Mouse (Mus musculus): ENCODE results near the gene Gm12216.

Gm12216 gene

GRCm38 (mm10) chr11:53763496-53764140, 95.4 kb downstream of the Gm12216 start:
- in situ Hi-C loops (cut with MboI; ENCODE audit: low pct_unique_long_range_greater_than_20kb in 1 of 2, low sequenced_read_pairs in 2 of 2, unreplicated experiment in 1 of 2): no loop called here

DNA sequence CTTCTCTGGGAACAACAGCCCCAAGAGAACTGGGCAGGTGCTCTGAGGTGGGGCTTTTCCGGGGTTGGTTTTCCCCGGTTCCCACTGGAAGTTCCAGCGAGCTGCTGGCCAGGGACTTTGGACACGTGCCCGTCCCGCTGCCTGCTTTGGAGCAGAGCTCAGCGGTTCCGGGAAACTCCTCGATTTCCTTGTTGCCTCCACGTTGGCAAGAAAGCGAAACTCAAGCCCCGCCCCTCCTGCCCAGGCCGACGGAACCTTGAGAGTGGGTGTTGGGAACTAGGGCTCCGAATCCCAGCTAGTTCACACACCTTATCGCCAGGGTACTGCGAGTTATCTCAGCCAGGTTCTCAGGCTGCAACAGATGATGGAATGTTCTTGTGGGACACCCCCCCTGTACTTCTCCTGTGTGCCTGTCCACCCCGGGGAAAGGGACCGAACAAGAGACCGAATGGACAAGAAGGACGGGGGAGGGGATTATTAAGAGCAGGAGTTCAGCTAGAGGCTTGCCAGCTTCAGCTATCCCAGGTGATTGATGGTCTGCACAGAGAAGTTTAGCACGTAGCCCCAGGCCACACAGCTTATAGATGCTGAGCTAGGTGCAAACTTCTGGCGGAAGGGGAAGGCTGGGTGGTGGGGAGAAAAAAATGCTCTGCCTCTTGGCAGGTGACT, 96.1 kb downstream of the Gm12216 start:
- in situ Hi-C loops (cut with MboI; ENCODE audit: low pct_unique_long_range_greater_than_20kb in 1 of 2, low sequenced_read_pairs in 2 of 2, unreplicated experiment in 1 of 2): no loop called here

DNA sequence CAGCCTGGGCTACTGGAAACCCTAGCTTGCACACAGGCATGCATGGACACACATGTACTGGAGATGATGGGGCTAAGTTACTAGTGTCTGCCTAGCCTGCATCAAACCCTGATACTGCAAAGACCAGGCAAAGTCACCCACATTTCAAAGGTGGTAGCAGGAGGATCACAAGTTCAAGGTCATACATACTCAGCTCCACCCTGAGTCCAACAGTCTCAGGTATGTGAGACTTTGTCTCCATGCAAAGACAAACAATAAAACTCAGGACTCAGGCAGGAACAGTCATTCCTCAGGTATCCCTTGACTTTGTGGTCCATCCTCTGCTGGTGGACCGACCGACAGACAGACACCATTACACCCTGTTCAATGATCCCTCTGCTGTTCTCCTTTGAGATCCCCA, 96.6 kb downstream of the Gm12216 start:
- in situ Hi-C loops (cut with MboI; ENCODE audit: low pct_unique_long_range_greater_than_20kb in 1 of 2, low sequenced_read_pairs in 2 of 2, unreplicated experiment in 1 of 2): no loop called here

GRCm38 (mm10) chr11:53761822-53762221, 97.2 kb downstream of the Gm12216 start:
- in situ Hi-C loops (cut with MboI; ENCODE audit: low pct_unique_long_range_greater_than_20kb in 1 of 2, low sequenced_read_pairs in 2 of 2, unreplicated experiment in 1 of 2): no loop called here

GRCm38 (mm10) chr11:53761284-53761683, 97.8 kb downstream of the Gm12216 start:
- in situ Hi-C loops (cut with MboI; ENCODE audit: low pct_unique_long_range_greater_than_20kb in 1 of 2, low sequenced_read_pairs in 2 of 2, unreplicated experiment in 1 of 2): no loop called here

DNA sequence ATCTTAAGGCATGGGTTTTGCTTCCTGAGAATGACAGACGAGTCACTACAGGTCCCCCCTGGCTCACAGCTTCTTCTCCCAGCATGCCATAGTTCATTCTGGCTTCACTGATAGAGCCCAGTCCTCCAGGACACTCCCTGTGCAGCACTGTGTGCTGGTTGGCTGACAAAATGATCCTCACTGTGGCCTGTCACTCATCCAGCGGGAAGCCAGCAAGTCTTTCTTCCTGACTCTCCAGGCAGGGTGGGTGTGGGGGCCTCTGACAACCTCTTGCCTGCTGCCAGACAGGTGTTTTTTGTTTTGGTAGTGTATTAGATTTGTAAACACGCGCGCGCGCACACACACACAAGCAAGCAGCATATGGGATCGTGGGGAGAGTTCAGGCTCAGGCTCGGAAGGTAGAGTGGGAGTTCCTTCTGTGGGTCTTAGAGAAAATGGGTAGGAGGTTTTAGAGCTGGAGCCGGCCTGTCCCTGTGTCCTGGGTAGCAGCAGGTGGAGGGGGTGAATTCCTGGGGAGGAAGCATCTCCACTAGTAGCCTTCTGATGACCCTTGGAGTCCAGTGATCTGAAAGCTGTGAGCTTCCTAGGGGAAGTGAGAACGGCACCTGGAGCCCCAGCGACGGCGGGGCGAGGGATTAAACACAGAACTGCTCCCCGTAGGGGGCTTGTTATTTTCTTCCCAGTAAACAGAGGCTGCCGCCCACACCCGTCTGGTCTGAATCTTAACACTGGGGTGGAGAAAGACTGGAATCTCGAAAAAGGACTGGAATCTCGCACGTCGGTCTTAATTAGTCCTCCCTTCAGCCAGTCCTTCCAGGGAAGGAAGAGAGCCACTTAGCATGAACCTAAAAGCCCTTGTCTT, 99.3 kb downstream of the Gm12216 start:
- in situ Hi-C loops (cut with MboI; ENCODE audit: low pct_unique_long_range_greater_than_20kb in 1 of 2, low sequenced_read_pairs in 2 of 2, unreplicated experiment in 1 of 2): loop anchor here in 1 of 2 experiments (5.0 kb wide), 1 partner anchor 88 kb away; no protein-coding TSS in a partner anchor

DNA sequence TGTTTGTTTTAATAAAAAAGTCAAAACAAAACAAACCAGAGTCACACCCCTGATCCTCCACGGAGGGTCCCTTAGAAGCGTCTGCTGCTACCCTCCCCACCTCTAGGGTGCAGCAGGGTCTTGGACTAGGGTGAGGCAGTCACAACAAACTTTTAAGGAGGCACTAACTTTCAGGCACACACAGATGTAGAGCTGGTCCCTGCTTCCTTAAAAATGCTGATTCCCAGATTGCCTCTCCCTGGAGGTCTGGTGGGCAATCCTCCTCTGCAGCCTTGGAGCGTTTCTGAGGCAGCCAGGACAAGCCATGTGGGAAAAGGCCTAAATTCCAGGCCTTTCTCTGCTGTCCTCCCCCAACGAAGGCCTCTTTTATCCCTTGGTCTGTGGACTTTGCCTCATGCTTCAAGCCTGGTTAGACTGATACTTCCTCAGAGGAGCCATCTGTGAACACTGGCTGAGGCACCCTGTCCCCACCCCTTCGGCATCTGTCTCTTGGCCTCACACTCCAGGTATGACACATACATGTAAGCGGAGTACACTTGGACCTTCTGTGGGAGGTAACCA, 100.2 kb downstream of the Gm12216 start:
- in situ Hi-C loops (cut with MboI; ENCODE audit: low pct_unique_long_range_greater_than_20kb in 1 of 2, low sequenced_read_pairs in 2 of 2, unreplicated experiment in 1 of 2): loop anchor here in 1 of 2 experiments (5.0 kb wide), 1 partner anchor 88 kb away; no protein-coding TSS in a partner anchor

DNA sequence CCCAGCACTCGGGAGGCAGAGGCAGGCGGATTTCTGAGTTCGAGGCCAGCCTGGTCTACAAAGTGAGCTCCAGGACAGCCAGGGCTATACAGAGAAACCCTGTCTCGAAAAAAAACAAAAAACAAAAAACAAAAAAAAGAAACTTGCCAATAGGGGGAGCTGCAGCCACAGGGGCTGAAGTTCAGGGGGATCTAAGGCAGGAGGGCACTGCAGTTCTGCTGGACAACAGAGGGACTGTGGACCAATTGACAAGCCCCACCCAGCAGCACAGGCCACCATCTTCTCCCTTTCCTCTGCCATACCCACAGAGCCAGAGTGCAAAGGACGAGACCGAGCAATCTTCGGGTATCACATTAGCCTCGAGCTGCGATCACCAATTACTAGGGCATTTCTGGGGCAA, 101.0 kb downstream of the Gm12216 start:
- in situ Hi-C loops (cut with MboI; ENCODE audit: low pct_unique_long_range_greater_than_20kb in 1 of 2, low sequenced_read_pairs in 2 of 2, unreplicated experiment in 1 of 2): loop anchor here in 1 of 2 experiments (5.0 kb wide), 1 partner anchor 89 kb away; no protein-coding TSS in a partner anchor

- in situ Hi-C loops (cut with MboI; ENCODE audit: low pct_unique_long_range_greater_than_20kb in 1 of 2, low sequenced_read_pairs in 2 of 2, unreplicated experiment in 1 of 2): loop anchor here in 1 of 2 experiments (5.0 kb wide), 1 partner anchor 90 kb away; no protein-coding TSS in a partner anchor
Measured at GRCm38 (mm10) chr11:53757612-53758011, 101.4 kb downstream of the Gm12216 start.

DNA sequence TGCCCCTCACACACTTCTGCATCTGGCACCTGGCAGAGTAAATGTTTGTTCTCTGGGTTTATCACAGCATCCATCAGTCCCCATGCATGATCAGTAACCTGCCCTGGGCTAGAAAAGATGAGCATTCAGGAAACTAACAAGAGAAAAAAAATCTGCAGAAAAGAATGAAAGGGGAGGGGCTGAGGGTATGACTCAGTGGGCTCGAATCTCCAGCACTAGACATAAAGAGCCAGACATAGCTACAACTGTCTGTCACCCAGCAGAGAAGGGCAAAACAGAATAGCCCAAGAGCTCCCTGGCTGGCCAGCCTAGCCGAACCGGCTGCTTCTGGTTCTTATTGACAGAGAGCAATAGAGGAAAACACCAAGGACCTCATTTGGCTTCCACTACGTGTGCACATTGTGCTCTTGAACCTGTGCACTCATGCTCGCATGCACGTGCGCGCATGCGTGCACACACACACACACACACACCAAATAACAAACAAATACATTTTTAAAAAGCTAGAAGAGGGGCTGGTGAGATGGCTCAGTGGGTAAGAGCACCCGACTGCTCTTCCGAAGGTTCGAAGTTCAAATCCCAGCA, 104.0 kb downstream of the Gm12216 start:
- in situ Hi-C loops (cut with MboI; ENCODE audit: low pct_unique_long_range_greater_than_20kb in 1 of 2, low sequenced_read_pairs in 2 of 2, unreplicated experiment in 1 of 2): loop anchor here in 1 of 2 experiments (5.0 kb wide), 1 partner anchor 92 kb away; no protein-coding TSS in a partner anchor

- in situ Hi-C loops (cut with MboI; ENCODE audit: low pct_unique_long_range_greater_than_20kb in 1 of 2, low sequenced_read_pairs in 2 of 2, unreplicated experiment in 1 of 2): loop anchor here in 1 of 2 experiments (5.0 kb wide), 1 partner anchor 102 kb away; no protein-coding TSS in a partner anchor
Measured at GRCm38 (mm10) chr11:53749716-53750352, 109.2 kb downstream of the Gm12216 start.

DNA sequence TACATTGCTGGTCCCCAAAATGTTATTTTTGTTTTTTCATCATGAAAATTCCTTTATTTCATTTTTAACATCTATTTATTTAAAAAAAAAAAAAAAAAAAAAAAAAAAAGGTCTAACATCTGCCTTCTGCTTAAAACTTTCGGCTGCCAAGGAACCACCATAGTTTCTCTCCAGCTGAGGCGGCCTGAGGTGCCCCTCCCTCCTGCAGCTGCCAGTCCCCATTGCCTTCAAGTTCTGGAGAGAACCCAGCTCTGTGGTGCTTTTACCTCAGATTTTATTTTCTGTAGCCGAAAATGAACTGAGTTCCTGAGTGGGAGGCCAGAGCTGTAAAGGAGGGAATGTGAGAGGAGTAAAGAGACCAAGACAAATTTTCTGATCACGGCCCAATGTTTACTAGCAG, 109.8 kb downstream of the Gm12216 start:
- in situ Hi-C loops (cut with MboI; ENCODE audit: low pct_unique_long_range_greater_than_20kb in 1 of 2, low sequenced_read_pairs in 2 of 2, unreplicated experiment in 1 of 2): loop anchor here in 1 of 2 experiments (5.0 kb wide), 1 partner anchor 103 kb away; no protein-coding TSS in a partner anchor

DNA sequence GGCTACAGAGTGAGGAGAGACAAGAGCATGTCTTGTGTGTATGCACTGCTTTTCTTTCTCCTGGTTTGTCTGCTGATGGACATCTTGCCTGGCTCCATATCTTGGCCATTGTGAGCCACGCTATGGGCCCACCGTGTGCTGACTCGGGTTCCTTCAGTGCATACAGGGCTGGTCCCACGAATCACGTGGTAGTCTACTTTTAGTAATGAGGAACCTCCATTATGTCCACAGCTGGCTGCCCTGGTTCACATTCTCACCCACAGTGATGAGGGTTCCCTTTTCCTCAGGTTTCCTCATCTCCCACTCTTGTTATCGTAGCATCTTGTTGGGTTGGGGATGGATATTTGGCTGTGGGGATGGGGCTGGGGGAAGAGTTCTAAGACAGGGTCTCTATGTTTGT, 110.4 kb downstream of the Gm12216 start:
- in situ Hi-C loops (cut with MboI; ENCODE audit: low pct_unique_long_range_greater_than_20kb in 1 of 2, low sequenced_read_pairs in 2 of 2, unreplicated experiment in 1 of 2): loop anchor here in 1 of 2 experiments (5.0 kb wide), 1 partner anchor 104 kb away; no protein-coding TSS in a partner anchor

DNA sequence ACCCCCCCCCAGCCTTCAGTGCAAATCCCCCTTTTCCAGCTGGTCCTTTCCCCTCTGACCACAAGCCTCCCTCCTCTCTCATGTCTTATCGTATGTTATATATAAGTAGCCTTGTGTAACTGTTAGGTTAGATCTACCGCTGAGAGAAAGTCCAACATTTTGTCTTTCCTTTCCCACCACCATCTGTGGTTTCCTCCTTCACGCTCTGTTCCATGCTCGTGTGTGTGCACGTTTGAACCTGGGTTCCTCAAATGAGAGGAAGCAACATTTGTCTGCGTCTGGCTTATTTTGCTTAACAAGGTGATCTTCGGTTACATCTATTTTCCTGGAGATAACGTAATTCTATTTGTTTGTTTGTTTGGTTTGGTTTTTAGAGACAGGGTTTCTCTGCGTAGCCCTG, 111.1 kb downstream of the Gm12216 start:
- in situ Hi-C loops (cut with MboI; ENCODE audit: low pct_unique_long_range_greater_than_20kb in 1 of 2, low sequenced_read_pairs in 2 of 2, unreplicated experiment in 1 of 2): loop anchor here in 1 of 2 experiments (5.0 kb wide), 1 partner anchor 104 kb away; no protein-coding TSS in a partner anchor

DNA sequence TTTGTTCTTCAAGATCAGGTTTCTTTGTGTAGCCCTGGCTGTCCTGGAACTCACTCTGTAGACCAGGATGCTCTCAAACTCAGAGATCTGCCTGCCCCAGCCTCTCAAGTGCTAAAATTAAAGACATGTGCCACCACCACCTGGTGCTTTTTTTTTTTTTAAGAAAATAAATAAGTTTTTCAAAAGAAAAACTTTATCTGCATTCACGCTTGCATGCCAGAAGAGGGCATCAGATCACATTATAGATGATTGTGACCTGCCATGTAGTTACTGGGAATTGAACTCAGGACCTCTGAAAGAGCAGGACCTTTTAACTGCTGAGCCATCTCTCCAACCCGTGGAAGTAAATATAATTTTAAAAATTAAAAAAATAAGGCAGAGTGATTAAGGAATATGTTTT, 113.8 kb downstream of the Gm12216 start:
- in situ Hi-C loops (cut with MboI; ENCODE audit: low pct_unique_long_range_greater_than_20kb in 1 of 2, low sequenced_read_pairs in 2 of 2, unreplicated experiment in 1 of 2): loop anchor here in 1 of 2 experiments (5.0 kb wide), 1 partner anchor 107 kb away; no protein-coding TSS in a partner anchor

DNA sequence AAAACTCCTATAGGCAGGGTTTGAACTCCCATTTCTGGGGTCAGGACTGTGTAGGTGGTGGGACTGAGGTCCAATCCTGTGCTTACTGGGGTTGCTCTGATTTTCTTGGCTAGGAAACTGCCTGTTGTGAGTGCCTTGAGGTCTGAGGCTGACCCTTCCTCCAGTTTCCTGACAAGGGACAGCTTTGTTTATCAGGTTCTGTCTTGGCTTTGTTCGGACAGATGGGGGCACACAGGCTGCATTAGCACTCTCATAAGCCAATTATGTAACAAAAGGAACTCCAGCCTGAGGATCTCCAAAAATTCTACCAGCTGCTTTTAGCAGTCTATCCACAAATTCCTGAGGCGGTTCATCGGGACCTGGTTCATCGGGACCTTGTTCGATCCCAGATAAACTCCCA, 116.7 kb downstream of the Gm12216 start:
- in situ Hi-C loops (cut with MboI; ENCODE audit: low pct_unique_long_range_greater_than_20kb in 1 of 2, low sequenced_read_pairs in 2 of 2, unreplicated experiment in 1 of 2): no loop called here

GRCm38 (mm10) chr11:53737573-53737946, 121.5 kb downstream of the Gm12216 start:
- in situ Hi-C loops (cut with MboI; ENCODE audit: low pct_unique_long_range_greater_than_20kb in 1 of 2, low sequenced_read_pairs in 2 of 2, unreplicated experiment in 1 of 2): no loop called here

All from mouse embryonic stem cell (cell line).